In genomic region chr16:35154245-35154640, GRCm38 (mm10) we compare ENCODE assay signal across 7 mouse cellular contexts. TPM values are rescaled to one million over a fixed set of nuclear protein-coding genes. Genes with fewer than 3 reads are reported as not detected.
DNase-seq lines count a peak whose midpoint lies in the region; ATAC-seq and TF ChIP-seq lines count a peak whose summit lies in the region.

No protein-coding gene starts in this region.

- H3K4me2 ChIP-seq in hindbrain, embryonic 11.5 days (replicated peaks; ENCODE audit: low read depth, low read length), result peak overlapping the region; percentile 99
- peak overlapping the region; percentile 64 for H3K4me2 ChIP-seq in midbrain, embryonic 15.5 days

- peak overlapping the region; percentile 49 for H3K4me3 ChIP-seq in embryonic fibroblast, embryonic 13.5 days (ENCODE audit: insufficient read depth, low read length)
- peak overlapping the region; percentile 79 for H3K4me3 ChIP-seq in hindbrain, embryonic 11.5 days (ENCODE audit: low read depth, low read length)
- H3K4me3 ChIP-seq in limb, embryonic 10.5 days, result peak overlapping the region; percentile 76
- peak overlapping the region; percentile 66 for H3K4me3 ChIP-seq in midbrain, embryonic 15.5 days

- peaks cover 37% of the 10 kb centered on the region for H3K27me3 ChIP-seq in hindbrain, embryonic 11.5 days (ENCODE audit: control insufficient read depth, insufficient read depth, low read length)
- peaks cover 89% of the 10 kb centered on the region for H3K27me3 ChIP-seq in limb, embryonic 10.5 days (ENCODE audit: low read depth, poor library complexity, severe bottlenecking)
- H3K27me3 ChIP-seq in midbrain, embryonic 15.5 days (replicated peaks), result peaks cover 25% of the 10 kb centered on the region; the same call in 1 of the 2 replicates

- H3K9ac ChIP-seq in hindbrain, embryonic 11.5 days (ENCODE audit: low read depth, low read length), result peak overlapping the region; percentile 86
- peak overlapping the region; percentile 85 for H3K9ac ChIP-seq in midbrain, embryonic 15.5 days

- TF ChIP-seq CTCF in brain, embryonic 14.5 days (IDR thresholded peaks at IDR 0.05; ENCODE audit: borderline replicate concordance, extremely low read depth, insufficient read depth, insufficient read length), result no peak
- no peak for TF ChIP-seq CTCF in embryonic fibroblast, embryonic 13.5 days (IDR thresholded peaks at IDR 0.05; ENCODE audit: borderline replicate concordance, insufficient read depth, low read length)

- under 1% methylated on average over 29 of the region's 29 CpGs for WGBS in hindbrain, embryonic 11.5 days
- under 1% methylated on average over 29 of the region's 29 CpGs for WGBS in limb, embryonic 10.5 days
- WGBS in midbrain, embryonic 15.5 days, result under 1% methylated on average over 29 of the region's 29 CpGs

- peak; percentile 75 for ATAC-seq in hindbrain, embryonic 11.5 days (ENCODE audit: low FRiP score)
- ATAC-seq in midbrain, embryonic 15.5 days (replicated peaks), result peak; percentile 89

- no peaks in the 10 kb centered on the region; the same call in 1 of the 2 replicates for H3K36me3 ChIP-seq in hindbrain, embryonic 11.5 days (ENCODE audit: control insufficient read depth, insufficient read depth, low read length)
- no peaks in the 10 kb centered on the region for H3K36me3 ChIP-seq in limb, embryonic 10.5 days
- no peaks in the 10 kb centered on the region for H3K36me3 ChIP-seq in midbrain, embryonic 15.5 days (replicated peaks)

- peak; percentile 37 for DNase-seq in R1 (ENCODE audit: low read depth, low spot score)
- DNase-seq in brain, embryonic 14.5 days (ENCODE audit: low read depth), result peak; percentile 89
- peak; percentile 67 for DNase-seq in hindbrain, embryonic 11.5 days (ENCODE audit: low spot score)
- DNase-seq in limb, embryonic 10.5 days (ENCODE audit: low spot score), result peak; percentile 68
- no peak for DNase-seq in natural killer cell, adult 2 months (ENCODE audit: low spot score in 2 of 2)

- H3K4me1 ChIP-seq in embryonic fibroblast, embryonic 13.5 days (ENCODE audit: control insufficient read depth, insufficient read depth, low read length), result no peaks in the 10 kb centered on the region
- H3K4me1 ChIP-seq in hindbrain, embryonic 11.5 days (replicated peaks; ENCODE audit: control insufficient read depth, insufficient read depth, low read length), result peaks cover 3% of the 10 kb centered on the region
- H3K4me1 ChIP-seq in limb, embryonic 10.5 days, result peaks cover 33% of the 10 kb centered on the region
- H3K4me1 ChIP-seq in midbrain, embryonic 15.5 days, result peaks cover 55% of the 10 kb centered on the region

- no peaks in the 10 kb centered on the region for H3K9me3 ChIP-seq in hindbrain, embryonic 11.5 days (ENCODE audit: control insufficient read depth, low read length)
- H3K9me3 ChIP-seq in limb, embryonic 10.5 days (replicated peaks), result no peaks in the 10 kb centered on the region
- H3K9me3 ChIP-seq in midbrain, embryonic 15.5 days, result no peaks in the 10 kb centered on the region

- H3K27ac ChIP-seq in embryonic fibroblast, embryonic 13.5 days (ENCODE audit: insufficient read depth, low read length), result no peak overlapping the region
- peak overlapping the region; percentile 78 for H3K27ac ChIP-seq in hindbrain, embryonic 11.5 days (ENCODE audit: low read depth, low read length)
- peak overlapping the region; percentile 81 for H3K27ac ChIP-seq in limb, embryonic 10.5 days
- peak overlapping the region; percentile 90 for H3K27ac ChIP-seq in midbrain, embryonic 15.5 days

- no peak for TF ChIP-seq POLR2A in brain, embryonic 14.5 days (IDR thresholded peaks at IDR 0.05; ENCODE audit: borderline replicate concordance, extremely low read depth, insufficient read depth, insufficient read length, poor library complexity, severe bottlenecking)
- no peak for TF ChIP-seq POLR2A in embryonic fibroblast, embryonic 13.5 days (IDR thresholded peaks at IDR 0.05; ENCODE audit: low read depth, low read length)

RNA-seq across cellular contexts. Expression of gene Adcy5, which starts 0.4 kb away (rescaled TPM):
- polyA plus RNA-seq in brain, embryonic 14.5 days (2012; rRNA removed), result 25.5 and 36.2 TPM in 2 replicates
- polyA plus RNA-seq in embryonic fibroblast, embryonic 13.5 days (2011; ENCODE audit: insufficient read length, low read depth, missing spikeins), result 1.3 and 2.4 TPM in 2 replicates
- polyA plus RNA-seq in hindbrain, embryonic 11.5 days (2014; fragmentation: Nextera tagmentation; extraction: Ambion mirVana), result 2.7 and 2.9 TPM in 2 replicates
- 0.41 and 0.63 TPM in 2 replicates for polyA plus RNA-seq in limb, embryonic 10.5 days (2016; fragmentation: Nextera tagmentation; extraction: Ambion mirVana)
- polyA plus RNA-seq in midbrain, embryonic 15.5 days (2015; fragmentation: Nextera tagmentation; extraction: Ambion mirVana), result 8.7 and 9.1 TPM in 2 replicates

Comparison
In these comparisons a context has a peak if more than half of its experiments do, and no peak if none do; other contexts are left out.
1. DNase-seq: peak in R1 (single experiment), brain, embryonic 14.5 days (single experiment), hindbrain, embryonic 11.5 days (single experiment) and limb, embryonic 10.5 days (single experiment); none in natural killer cell, adult 2 months (0 of 2).
2. Peak in every context shown above with its lines, with median percentiles within 50 percentile points of each other: H3K4me3 ChIP-seq.